Mouse (Mus musculus): ENCODE results near the gene Tvp23b. TPM values are rescaled to one million over a fixed set of nuclear protein-coding genes. Genes with fewer than 3 reads are reported as not detected.
A peak's percentile ranks its signal among the peaks of the same experiment; 100 is the strongest.

The Tvp23b gene
- 10 to 100 TPM; 23.8 to 23.9 TPM for total RNA-seq (2021)
- long read RNA-seq, experiment 1, transcript Tvp23b-201 (7 exons, 1,784 nt) = major isoform, 46 of 61 reads
- long read RNA-seq, experiment 1, partial matches to known transcripts = 3 of 61 reads
- long read RNA-seq, experiment 1, other reads (novel, unspliced or antisense) = 12 of 61 reads
- long read RNA-seq, experiment 2, transcript Tvp23b-201 (7 exons, 1,784 nt) = major isoform, 44 of 52 reads
- long read RNA-seq, experiment 2, partial matches to known transcripts = 0 of 52 reads
- long read RNA-seq, experiment 2, other reads (novel, unspliced or antisense) = 8 of 52 reads

- DNase-seq (ENCODE audit: low spot score in 2 of 2) = peak; percentile 98 to 99
- intact Hi-C loops (cut with DNase I) = no loop called here
Measured at GRCm38 (mm10) chr11:62879220-62880048, at the start of gene Tvp23b. Gene Tvp23b (plus strand): TSS chr11:62879455.

DNA sequence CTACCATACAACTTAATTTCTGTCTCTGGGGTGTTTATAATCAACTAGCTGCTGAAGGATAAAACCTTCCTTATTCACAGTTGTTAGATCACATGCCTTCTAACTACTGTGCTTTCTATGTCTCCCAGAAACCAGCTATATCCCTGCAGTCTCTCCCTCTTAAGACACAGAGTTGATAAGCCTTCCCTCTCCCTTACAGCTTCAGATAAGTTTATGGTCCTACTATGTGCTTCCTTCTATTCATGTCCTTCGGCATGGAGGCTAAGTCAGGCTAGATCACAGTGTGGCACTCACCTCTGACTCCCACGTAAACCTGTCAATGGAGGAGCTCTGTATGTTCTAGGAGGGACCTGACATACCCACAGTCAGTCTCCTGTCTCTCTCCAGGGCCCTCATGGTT is 48.9 kb upstream of the Tvp23b start:
- intact Hi-C loops (cut with DNase I) = no loop called here
- no peak for DNase-seq (ENCODE audit: low spot score in 2 of 2)

- no peak for DNase-seq (ENCODE audit: low spot score in 2 of 2)
- intact Hi-C loops (cut with DNase I) = no loop called here
Measured at GRCm38 (mm10) chr11:62831906-62832305, 47.3 kb upstream of the Tvp23b start.

DNA sequence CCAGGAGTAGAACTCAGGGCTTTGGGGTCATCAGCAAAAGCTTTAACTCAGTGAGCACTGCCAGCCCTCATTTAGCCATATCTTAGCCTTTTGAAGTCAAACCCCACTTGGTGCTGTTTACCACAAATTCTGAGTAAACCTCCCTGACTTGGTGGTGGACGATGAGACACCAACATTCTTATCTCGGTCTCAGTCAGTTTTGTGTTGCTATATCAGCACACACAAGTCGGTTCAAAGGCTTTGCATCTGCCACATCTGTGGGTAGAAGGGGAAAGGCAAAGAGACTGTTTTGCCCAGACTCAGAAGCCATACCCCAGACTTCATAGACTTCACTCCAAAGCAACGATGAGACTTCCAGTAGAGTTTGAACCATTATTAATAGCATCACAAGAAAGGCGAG is 34.7 kb upstream of the Tvp23b start:
- DNase-seq (ENCODE audit: low spot score in 2 of 2) = no peak
- intact Hi-C loops (cut with DNase I) = no loop called here

DNA sequence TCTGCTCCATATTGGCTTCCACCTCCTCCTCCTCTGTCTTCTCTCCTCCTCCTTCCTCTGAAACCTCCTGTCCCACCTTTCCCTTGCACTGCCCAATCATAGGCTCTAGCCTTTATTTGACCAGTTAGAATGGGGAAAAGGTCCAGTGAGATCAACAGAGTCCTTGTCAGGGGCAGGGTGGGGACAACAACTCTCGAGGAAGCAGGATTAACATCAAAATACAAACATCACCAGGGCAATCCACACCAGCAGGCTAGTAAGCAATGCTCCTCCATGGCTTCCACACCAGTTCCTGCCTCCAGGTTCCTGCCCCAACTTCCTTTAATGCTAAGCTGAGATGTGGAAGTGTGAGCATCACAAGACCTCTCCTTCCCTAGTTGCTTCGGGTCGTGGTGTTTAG is 33.5 kb upstream of the Tvp23b start:
- intact Hi-C loops (cut with DNase I) = no loop called here
- no peak for DNase-seq (ENCODE audit: low spot score in 2 of 2)

GRCm38 (mm10) chr11:62846961-62847654 is 32.1 kb upstream of the Tvp23b start, which contains the start of gene Fbxw10:
Gene Fbxw10 (plus strand): TSS chr11:62847069.
- intact Hi-C loops (cut with DNase I) = no loop called here
- DNase-seq (ENCODE audit: low spot score in 2 of 2) = peak; percentile 25 to 50

- peak in 1 of 2 experiments; percentile 10 for DNase-seq (ENCODE audit: low spot score in 2 of 2)
- intact Hi-C loops (cut with DNase I) = no loop called here
Measured at GRCm38 (mm10) chr11:62847655-62848191, 31.5 kb upstream of the Tvp23b start.

DNA sequence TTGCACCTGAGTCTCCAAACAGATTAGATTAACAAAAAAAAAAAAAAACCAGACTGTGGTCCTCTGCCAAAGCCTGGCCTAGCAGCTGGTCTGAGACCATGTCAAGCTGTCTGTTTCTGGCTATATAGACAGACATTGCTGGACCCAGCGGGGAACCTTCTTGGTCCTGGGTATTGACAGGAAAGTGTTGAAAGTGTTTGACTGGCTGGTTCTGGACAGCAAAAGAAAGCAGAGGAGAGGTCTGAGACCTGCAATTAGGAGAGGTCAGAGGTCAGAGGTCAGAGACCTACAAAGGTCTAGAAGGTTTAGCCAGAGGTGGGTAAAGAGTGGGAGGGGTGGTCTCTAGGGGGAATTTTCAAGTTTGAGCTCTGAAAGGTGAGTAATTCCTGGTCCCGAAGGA is 31.0 kb upstream of the Tvp23b start:
- DNase-seq (ENCODE audit: low spot score in 2 of 2) = no peak

GRCm38 (mm10) chr11:62851199-62851598 is 28.1 kb upstream of the Tvp23b start:
- intact Hi-C loops (cut with DNase I) = loop anchor here (1.0 kb wide), 1 partner anchor 93 kb away; no protein-coding TSS in a partner anchor
- peak in 1 of 2 experiments; percentile 22 for DNase-seq (ENCODE audit: low spot score in 2 of 2)

More for the DNA sequence above, 31.0 kb upstream of the Tvp23b start:
- intact Hi-C loops (cut with DNase I) = no loop called here

GRCm38 (mm10) chr11:62853334-62853733 is 25.9 kb upstream of the Tvp23b start:
- no peak for DNase-seq (ENCODE audit: low spot score in 2 of 2)
- intact Hi-C loops (cut with DNase I) = no loop called here

DNA sequence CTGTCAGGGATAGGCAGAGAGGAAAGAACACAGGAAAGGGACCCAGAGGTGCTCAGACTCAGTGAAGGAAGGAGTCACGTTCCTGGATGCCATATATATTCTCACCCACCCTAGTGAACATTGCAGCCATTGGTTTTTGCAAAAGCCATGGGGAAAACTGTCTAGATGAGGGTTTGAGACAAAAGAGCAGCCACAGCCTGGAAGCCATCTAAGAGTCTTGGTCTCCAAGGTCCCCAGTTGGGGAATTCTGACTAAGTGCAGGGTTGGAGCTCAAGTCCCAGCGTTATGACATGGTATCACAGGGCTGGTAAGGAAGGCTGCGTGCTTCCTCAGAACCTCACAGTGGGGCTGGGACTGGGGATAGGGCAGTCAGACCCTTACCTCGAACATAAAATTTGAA is 13.7 kb upstream of the Tvp23b start:
- intact Hi-C loops (cut with DNase I) = no loop called here

GRCm38 (mm10) chr11:62866685-62867084 is 12.6 kb upstream of the Tvp23b start:
- DNase-seq (ENCODE audit: low spot score in 2 of 2) = no peak
- intact Hi-C loops (cut with DNase I) = no loop called here

More for the DNA sequence above, 13.7 kb upstream of the Tvp23b start:
- DNase-seq (ENCODE audit: low spot score in 2 of 2) = no peak

DNA sequence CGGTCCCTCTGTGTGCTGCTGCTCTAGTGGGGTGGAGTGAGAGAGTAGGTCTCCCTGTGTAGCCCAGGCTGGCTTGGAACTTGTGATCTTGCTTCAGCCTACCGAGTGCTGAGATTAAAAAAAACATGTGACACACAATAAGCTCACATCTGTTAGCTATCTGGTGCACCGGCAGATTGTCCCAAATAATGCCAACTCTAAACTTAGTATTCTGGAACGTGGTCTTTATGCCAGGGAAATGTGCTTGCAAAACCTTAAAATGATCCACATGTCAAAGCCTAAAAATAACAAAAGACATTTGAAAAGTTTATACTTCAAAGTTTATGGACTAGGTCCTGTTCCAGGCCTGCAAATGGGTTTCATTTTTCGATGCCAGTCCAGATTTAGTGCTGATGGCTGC is 10.1 kb upstream of the Tvp23b start:
- peak in 1 of 2 experiments; percentile 23 for DNase-seq (ENCODE audit: low spot score in 2 of 2)
- intact Hi-C loops (cut with DNase I) = no loop called here

- no peak for DNase-seq (ENCODE audit: low spot score in 2 of 2)
- intact Hi-C loops (cut with DNase I) = no loop called here
Measured at GRCm38 (mm10) chr11:62869715-62870371, 9.4 kb upstream of the Tvp23b start.

DNA sequence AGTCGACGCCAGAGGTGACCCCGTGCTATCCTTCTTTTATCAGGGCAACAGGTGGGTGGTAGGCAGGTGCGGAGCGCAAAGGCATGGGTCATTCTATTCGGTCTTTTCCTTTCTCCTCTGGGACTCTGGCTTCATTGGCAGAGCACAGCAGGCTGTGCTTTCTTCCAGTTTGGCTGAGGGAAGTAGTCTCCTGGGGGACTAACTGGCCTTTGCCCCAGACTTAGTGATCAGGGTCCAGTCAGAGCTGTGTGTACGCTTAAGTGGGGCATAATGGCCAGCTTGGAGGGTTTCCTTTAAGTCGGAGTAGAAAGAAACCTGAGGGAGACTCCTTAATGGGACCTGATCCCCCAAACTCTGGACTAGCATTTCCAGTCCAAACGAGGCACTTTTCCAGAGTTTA is 5.8 kb upstream of the Tvp23b start:
- DNase-seq (ENCODE audit: low spot score in 2 of 2) = no peak
- intact Hi-C loops (cut with DNase I) = no loop called here

- DNase-seq (ENCODE audit: low spot score in 2 of 2) = no peak
- intact Hi-C loops (cut with DNase I) = no loop called here
Measured at GRCm38 (mm10) chr11:62875696-62876095, 3.6 kb upstream of the Tvp23b start.

GRCm38 (mm10) chr11:62876445-62876844 is 2.8 kb upstream of the Tvp23b start:
- intact Hi-C loops (cut with DNase I) = no loop called here
- no peak for DNase-seq (ENCODE audit: low spot score in 2 of 2)

DNA sequence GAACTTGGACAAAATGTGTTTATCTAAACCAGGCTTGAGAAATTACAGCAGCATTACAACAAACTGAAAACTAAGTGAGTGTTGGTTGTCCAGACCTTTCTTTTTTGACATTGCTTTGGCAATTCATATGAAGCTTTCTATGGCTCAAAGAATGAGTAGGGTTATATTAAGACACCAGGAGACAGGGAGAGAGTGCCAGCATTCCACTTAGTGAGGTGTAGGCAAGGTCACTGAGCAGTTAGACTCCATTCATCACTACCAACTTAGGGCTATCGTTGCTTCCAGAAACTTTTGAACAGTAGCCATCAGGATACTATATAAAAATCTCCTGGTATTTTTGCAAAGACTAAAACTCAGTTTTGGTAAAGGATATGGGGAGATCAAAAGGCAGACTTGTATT is 1.9 kb upstream of the Tvp23b start:
- intact Hi-C loops (cut with DNase I) = no loop called here
- no peak for DNase-seq (ENCODE audit: low spot score in 2 of 2)

DNA sequence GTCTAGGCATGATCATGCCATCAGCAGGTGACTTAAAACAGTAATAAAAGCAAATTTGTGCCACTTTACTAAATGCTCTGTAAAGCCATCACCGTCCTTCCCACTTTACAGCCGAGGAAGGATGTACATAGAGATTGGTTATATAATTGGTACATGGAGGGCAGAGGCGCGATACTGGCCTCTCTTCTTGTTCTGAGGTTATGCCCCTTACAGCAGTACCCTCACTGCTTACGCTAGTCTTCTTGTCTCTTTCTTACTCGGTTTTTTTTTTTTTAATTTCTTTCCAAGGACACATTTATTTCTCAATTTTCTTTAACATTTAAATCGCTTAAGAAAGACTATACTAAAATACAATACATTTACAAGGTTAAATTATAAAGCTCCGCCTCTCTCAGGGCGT is 527 bp upstream of the Tvp23b start:
- intact Hi-C loops (cut with DNase I) = no loop called here
- no peak for DNase-seq (ENCODE audit: low spot score in 2 of 2)
